Mouse (Mus musculus): ENCODE data around the gene Fgfr2.

Fgfr2 gene

DNA sequence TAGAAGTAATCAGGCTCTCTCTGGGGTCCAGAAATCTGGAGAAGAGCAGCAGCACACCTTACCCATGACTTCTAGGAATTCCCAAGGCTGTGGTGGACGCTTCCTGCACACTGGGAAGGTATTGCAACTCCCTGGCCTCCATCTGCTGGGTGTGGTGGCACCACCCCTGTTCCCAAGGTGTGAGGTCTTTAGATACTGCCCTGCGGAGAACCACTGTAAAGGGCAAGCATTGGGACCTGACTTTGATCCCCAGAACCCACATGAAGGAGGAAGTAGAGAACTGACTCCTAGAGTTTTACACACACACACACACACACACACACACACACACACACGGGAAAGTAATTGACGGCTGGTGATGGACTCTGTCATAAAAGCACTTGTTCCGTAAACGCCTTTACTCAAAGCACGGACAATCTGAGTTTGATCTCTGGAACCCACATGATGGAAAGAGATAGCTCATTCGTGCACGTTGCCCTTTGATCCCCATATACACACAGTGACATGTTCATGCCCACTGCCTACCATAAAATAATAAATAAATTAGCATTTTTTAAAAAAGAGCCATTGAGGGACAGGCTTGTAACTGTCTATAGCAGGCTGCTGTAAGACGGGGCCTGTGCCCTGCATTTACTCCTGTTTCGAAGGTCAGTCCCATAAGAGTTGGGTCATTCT is 478.4 kb downstream of the Fgfr2 start:
- no peak for DNase-seq (ENCODE audit: inconsistent age in 2 of 2, low spot score in 1 of 2)

DNA sequence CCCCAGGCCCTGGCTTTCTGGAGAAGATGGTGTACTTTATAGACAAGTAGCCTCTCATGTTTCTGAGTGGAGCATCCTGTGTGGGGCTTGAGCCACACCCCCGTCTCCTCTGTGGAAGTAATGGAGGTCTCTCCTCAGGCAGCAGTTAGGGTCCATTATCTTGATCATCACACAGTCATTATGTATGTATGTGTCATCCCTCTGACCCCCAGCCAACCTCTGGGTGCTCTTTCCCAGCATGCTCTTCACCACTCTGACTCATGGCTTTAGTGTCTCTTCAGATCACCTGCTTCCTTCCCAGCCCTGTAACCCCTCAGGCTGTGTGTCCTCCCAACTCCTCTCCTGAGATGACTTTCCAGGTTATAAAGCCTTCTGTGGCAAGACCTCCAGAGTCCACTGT is 481.5 kb downstream of the Fgfr2 start:
- no peak for DNase-seq (ENCODE audit: inconsistent age in 2 of 2, low spot score in 1 of 2)

- DNase-seq (ENCODE audit: inconsistent age in 2 of 2, low spot score in 1 of 2) = no peak
These were observed 482.2 kb downstream of the Fgfr2 start for GRCm38 (mm10) chr7:132640946-132641345.

- DNase-seq (ENCODE audit: inconsistent age in 2 of 2, low spot score in 1 of 2) = peak; percentile 42 to 83
These were observed 484.6 kb downstream of the Fgfr2 start for GRCm38 (mm10) chr7:132638446-132639087.

DNA sequence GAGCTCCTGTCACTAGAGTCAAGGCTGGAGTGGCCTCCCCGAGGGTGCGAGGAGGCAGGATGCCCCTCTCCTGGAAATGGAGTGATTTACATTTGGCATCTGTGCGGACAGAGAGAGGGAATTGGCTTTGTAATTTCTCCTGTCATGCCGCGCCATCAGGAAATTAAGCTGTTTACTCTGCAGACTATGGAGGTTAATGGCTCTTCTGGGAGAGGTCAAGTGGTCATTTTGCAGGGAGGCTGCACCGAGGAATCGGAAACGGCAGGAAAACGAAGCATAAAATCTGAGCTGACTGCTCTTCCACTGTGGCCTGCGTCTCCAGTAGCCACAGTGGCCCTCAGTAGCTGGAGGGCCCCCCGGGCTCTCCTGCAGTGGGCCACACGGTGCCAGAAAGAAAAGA is 485.9 kb downstream of the Fgfr2 start:
- no peak for DNase-seq (ENCODE audit: inconsistent age in 2 of 2, low spot score in 1 of 2)

- DNase-seq (ENCODE audit: inconsistent age in 2 of 2, low spot score in 1 of 2) = no peak
These were observed 491.8 kb downstream of the Fgfr2 start for GRCm38 (mm10) chr7:132631313-132631712.

- no peak for DNase-seq (ENCODE audit: inconsistent age in 2 of 2, low spot score in 1 of 2)
These were observed 495.7 kb downstream of the Fgfr2 start for GRCm38 (mm10) chr7:132627448-132627847.

DNA sequence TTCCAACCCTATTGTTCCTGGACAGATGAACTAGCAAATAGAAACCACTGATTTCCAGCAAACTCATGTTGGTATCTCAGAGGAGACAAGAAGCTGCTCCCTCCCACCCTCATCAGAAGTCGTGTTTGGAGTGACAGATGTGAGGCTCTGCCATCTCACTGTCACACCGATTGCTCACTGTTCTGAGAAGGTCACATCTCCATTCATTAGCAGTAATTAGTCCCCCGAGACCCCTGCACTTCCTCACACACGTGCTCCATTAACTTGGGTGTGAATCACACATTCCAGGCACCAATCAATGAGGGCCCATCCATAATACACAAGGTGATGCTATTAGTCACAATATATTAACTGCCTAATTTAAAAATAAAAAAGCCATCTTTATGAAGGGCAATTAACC is 497.0 kb downstream of the Fgfr2 start:
- no peak for DNase-seq (ENCODE audit: inconsistent age in 2 of 2, low spot score in 1 of 2)

GRCm38 (mm10) chr7:132624161-132624560 is 499.0 kb downstream of the Fgfr2 start:
- DNase-seq (ENCODE audit: inconsistent age in 2 of 2, low spot score in 1 of 2) = peak; percentile 20 to 56

GRCm38 (mm10) chr7:132619975-132620918 is 502.9 kb downstream of the Fgfr2 start:
- peak in 1 of 2 experiments; percentile 25 for DNase-seq (ENCODE audit: inconsistent age in 2 of 2, low spot score in 1 of 2)

DNA sequence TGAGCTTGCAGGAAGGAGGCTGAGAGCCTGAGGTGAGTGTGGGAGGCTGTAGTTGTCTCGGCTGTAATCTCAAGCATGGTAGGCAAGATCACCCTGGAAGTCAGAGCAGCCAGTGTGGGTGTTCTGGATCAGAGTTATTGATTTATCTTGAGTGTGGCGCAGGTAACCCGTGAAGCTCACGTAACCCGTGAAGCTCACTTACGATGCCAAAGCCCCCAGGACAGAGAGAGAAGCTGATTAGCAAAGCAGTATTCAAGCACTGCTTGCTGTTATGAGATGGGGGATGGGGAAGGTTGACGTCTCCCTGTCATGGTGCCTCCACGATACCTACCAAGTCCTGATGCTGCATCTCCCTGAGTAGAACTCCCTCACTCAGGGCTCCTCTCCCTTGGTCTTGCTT is 503.6 kb downstream of the Fgfr2 start:
- no peak for DNase-seq (ENCODE audit: inconsistent age in 2 of 2, low spot score in 1 of 2)

DNA sequence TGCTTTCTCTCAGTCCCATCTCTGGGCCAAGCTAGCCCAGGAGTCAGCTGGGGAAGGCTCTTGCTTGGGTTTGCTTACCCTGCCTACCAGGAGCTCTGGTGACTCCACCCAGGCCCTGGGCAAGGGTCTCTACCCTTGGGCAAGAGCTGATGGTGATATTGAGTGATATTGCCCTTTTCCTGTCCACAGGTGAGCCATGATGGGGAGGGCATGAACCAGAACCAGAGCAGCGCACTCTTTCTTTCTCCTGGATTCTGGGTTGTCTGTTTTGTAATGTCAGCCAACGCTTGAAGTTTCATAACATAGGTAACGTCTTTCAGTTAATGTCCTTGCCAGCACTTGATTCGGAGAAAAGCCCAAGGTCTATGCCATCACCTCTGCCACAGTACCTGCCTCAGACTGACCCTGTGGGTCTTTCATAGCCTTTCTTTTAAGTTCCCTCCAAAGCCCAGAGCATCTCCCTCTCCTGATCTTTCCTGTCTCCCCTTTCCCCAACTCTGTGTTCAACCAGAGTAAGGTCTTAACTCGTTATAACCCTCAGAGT is 506.1 kb downstream of the Fgfr2 start:
- no peak for DNase-seq (ENCODE audit: inconsistent age in 2 of 2, low spot score in 1 of 2)

DNA sequence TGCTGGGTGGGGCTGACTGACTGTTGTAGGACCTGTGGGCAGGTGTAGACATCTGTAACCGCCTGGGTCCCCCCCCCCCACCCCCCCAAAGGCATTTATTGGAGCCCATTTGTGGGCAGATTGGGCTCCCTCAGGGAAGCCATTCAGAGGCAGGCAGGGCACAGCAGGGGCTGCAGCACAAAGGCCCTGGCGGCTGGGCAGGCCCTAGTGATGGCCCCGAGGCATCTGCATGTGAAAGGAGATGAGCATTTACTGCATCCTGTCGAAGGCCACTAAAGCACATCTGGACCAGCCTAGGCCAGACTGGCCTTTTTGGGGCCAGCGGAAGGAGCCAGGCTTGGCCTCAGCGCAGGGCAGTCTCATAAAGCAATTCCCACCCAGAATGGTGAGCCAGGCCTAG is 506.8 kb downstream of the Fgfr2 start:
- DNase-seq (ENCODE audit: inconsistent age in 2 of 2, low spot score in 1 of 2) = no peak

GRCm38 (mm10) chr7:132615346-132615745 is 507.8 kb downstream of the Fgfr2 start:
- peak; percentile 53 to 72 for DNase-seq (ENCODE audit: inconsistent age in 2 of 2, low spot score in 1 of 2)

GRCm38 (mm10) chr7:132611530-132611929 is 511.6 kb downstream of the Fgfr2 start:
- DNase-seq (ENCODE audit: inconsistent age in 2 of 2, low spot score in 1 of 2) = no peak

DNA sequence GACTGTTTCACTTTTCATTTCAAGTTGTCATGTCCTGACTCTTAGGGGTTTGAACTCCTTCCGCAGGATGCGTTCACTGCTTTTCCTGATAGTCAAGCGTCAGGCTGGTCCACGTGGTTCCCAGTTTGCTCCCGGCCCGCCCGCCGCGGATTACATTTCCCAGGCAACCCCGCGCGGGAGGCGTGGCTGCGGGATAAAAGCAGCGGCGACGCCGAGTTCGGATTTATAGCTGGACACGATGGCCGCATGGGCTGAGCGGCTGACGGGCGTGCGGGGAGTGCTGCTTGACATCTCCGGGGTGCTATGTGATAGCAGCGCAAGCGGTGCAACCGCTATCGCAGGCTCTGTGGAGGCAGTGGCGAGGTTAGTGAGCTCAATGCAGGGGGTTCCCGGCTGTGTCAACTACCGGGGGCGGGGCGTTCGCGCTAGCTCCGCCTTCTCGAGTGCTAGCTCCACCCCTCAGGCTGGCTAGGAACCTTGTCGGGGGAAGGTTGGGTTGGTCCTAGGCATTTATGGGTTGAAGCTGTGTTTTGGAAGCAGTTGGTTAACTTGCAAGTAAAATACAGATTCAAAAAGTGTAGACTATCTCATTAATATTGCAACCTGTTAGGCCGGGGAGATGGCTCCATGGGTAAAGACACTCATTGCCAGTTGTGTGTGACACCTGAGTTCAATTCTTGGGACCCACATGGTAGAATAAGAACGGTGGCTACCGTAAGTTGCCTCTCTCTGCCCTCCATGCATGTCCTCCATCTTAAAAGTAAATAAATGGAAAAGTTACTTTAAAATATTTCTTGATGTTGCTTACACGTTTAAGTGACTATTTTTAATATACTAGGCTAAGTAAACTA is 512.5 kb downstream of the Fgfr2 start, which contains the start of gene Lhpp:
TSS of gene Lhpp (plus strand) at position 171 of the 851 bp plus-strand sequence.
- DNase-seq (ENCODE audit: inconsistent age in 2 of 2, low spot score in 1 of 2) = peak; percentile 90 to 96

DNA sequence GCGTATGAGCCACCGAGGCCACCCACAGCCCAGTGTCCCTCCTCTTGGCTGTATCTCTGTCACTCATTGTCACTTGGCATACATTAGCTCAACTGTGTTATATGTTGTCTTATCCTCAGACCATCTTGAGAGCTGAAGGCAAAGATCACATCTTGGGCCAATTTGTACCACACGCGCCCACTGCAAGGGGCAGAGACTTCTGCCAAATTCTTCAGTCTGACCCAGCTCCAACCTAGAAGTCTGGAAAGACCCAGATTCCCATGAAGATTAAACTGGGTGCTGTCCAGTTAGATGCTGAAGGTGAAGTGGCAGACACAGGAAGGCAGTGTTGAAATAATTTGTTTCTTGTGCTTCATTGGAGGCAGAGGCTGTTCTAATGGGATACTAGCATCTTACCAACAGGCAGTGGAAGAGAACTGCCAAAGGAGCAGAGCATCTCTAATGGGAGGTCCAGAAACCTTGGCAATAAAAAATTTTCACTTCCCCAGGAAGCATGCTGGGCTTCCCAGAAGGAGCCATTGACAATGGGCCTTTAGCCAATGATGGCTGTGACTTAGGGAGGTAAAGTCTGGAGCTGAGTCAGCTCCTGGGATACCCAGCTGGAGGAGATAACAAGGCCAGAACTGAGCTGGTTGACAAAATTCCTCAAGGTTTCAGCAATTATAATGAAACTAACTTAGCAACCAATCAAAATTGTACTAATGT is 514.7 kb downstream of the Fgfr2 start:
- no peak for DNase-seq (ENCODE audit: inconsistent age in 2 of 2, low spot score in 1 of 2)

- DNase-seq (ENCODE audit: inconsistent age in 2 of 2, low spot score in 1 of 2) = no peak
These were observed 517.5 kb downstream of the Fgfr2 start for GRCm38 (mm10) chr7:132605689-132606088.

- no peak for DNase-seq (ENCODE audit: inconsistent age in 2 of 2, low spot score in 1 of 2)
These were observed 518.4 kb downstream of the Fgfr2 start for GRCm38 (mm10) chr7:132604720-132605119.

GRCm38 (mm10) chr7:132600926-132601325 is 522.2 kb downstream of the Fgfr2 start:
- no peak for DNase-seq (ENCODE audit: inconsistent age in 2 of 2, low spot score in 1 of 2)
